Mouse (Mus musculus): ENCODE measurements around the gene Stmnd1. TPM values are rescaled to one million over a fixed set of nuclear protein-coding genes. Genes with fewer than 3 reads are reported as not detected.
"Not testable (repeated sequence)": the region's sequence is repeated elsewhere in the genome, so short reads cannot be mapped to it uniquely, and the experiment has no call there.

The Stmnd1 gene
- total RNA-seq, 2 experiments from 2014 or later = not detected

GRCm38 (mm10) chr13:46288372-46288771, 14.9 kb downstream of the Stmnd1 start:
- ATAC-seq (replicated peaks; ENCODE audit: poor library complexity) = no peak

GRCm38 (mm10) chr13:46290537-46290936, 17.0 kb downstream of the Stmnd1 start:
- no peak for ATAC-seq (replicated peaks; ENCODE audit: poor library complexity)

GRCm38 (mm10) chr13:46294365-46294764, 20.8 kb downstream of the Stmnd1 start:
- no peak for ATAC-seq (replicated peaks; ENCODE audit: poor library complexity)

- no peak for ATAC-seq (replicated peaks; ENCODE audit: poor library complexity)
These were observed 24.2 kb downstream of the Stmnd1 start for GRCm38 (mm10) chr13:46297701-46298100.

GRCm38 (mm10) chr13:46310790-46311189, 37.3 kb downstream of the Stmnd1 start:
- peak; percentile 81 for ATAC-seq (replicated peaks; ENCODE audit: poor library complexity)

- no peak for ATAC-seq (replicated peaks; ENCODE audit: poor library complexity)
These were observed 39.7 kb downstream of the Stmnd1 start for GRCm38 (mm10) chr13:46313176-46313575.

GRCm38 (mm10) chr13:46315165-46315564, 41.6 kb downstream of the Stmnd1 start:
- no peak for ATAC-seq (replicated peaks; ENCODE audit: poor library complexity)

GRCm38 (mm10) chr13:46326351-46326985, 52.9 kb downstream of the Stmnd1 start:
- no peak for ATAC-seq (replicated peaks; ENCODE audit: poor library complexity)

GRCm38 (mm10) chr13:46335020-46335419, 61.5 kb downstream of the Stmnd1 start:
- no peak for ATAC-seq (replicated peaks; ENCODE audit: poor library complexity)

GRCm38 (mm10) chr13:46336281-46336680, 62.8 kb downstream of the Stmnd1 start:
- not testable (repeated sequence) for ATAC-seq (replicated peaks; ENCODE audit: poor library complexity)

GRCm38 (mm10) chr13:46337791-46338190, 64.3 kb downstream of the Stmnd1 start:
- peak; percentile 20; the same call in 1 of the 2 replicates for ATAC-seq (replicated peaks; ENCODE audit: poor library complexity)

GRCm38 (mm10) chr13:46339954-46340353, 66.4 kb downstream of the Stmnd1 start:
- peak; percentile 98 for ATAC-seq (replicated peaks; ENCODE audit: poor library complexity)

- ATAC-seq (replicated peaks; ENCODE audit: poor library complexity) = no peak
These were observed 67.1 kb downstream of the Stmnd1 start for GRCm38 (mm10) chr13:46340583-46340982.

- ATAC-seq (replicated peaks; ENCODE audit: poor library complexity) = no peak
These were observed 67.9 kb downstream of the Stmnd1 start for GRCm38 (mm10) chr13:46341419-46341818.

- ATAC-seq (replicated peaks; ENCODE audit: poor library complexity) = no peak
These were observed 69.7 kb downstream of the Stmnd1 start for GRCm38 (mm10) chr13:46343226-46343625.

GRCm38 (mm10) chr13:46346830-46347512, 73.5 kb downstream of the Stmnd1 start:
- ATAC-seq (replicated peaks; ENCODE audit: poor library complexity) = peak; percentile 92

- no peak for ATAC-seq (replicated peaks; ENCODE audit: poor library complexity)
These were observed 76.1 kb downstream of the Stmnd1 start for GRCm38 (mm10) chr13:46349664-46350063.

Other genes with a start within 250 kb of the Stmnd1 start
- gene Rbm24, start 144.7 kb downstream of the Stmnd1 start, total RNA-seq (2015) = not detected in 2 replicates
- gene Rbm24, start 144.7 kb downstream of the Stmnd1 start, total RNA-seq (2017) = not detected in 2 replicates
- 0.20 and 0.39 TPM in 2 replicates for gene Cap2, start 228.1 kb downstream of the Stmnd1 start, total RNA-seq (2015)
- gene Cap2, start 228.1 kb downstream of the Stmnd1 start, total RNA-seq (2017) = 0.14 TPM in 1 of 2 replicates, not detected in the other